Mouse (Mus musculus): ENCODE measurements around the gene Gm5414.

Gm5414 gene

DNA sequence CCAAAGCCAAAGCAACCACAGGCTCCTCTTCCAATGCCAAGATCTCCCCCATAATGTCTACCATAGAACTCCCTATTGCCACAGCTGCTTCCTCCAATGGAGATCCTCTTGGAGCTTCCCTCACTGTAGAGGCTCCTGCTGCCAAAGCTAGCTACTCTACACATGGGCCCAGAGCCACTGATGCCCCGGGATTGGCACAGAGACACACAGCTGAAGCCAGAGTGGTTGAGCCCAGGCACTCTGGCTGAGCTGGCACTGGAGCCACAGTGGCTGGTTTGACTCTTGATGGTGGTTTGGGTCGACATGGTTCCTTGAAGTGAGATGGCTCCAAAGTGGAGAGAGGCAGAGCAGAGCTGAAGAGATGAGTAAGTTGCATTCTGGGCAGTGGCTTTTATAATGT, at the start of gene Gm5414:
Gene Gm5414 (minus strand): TSS at position 305 of the 400 bp plus-strand sequence.
- no peak for DNase-seq (ENCODE audit: low spot score)

DNA sequence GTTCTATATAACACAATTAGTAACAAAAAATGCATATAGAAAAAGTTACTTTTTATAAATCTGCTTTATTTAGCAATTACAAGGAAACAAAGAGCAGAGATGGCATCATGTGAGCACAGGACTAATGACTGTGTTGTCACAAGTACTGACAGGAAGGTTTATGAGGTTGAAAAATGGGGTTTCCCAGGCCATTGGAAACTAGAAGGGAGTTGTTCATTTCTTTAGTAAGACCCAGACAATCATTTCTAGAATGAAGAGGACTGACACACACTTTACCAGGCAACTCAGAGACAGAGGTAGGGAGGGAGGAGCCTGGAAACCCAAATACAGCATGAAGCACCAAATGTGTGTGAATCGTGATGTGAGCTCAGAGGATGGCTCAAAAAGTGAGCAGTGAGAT, 48.0 kb upstream of the Gm5414 start:
- no peak for DNase-seq (ENCODE audit: low spot score)

GRCm38 (mm10) chr15:101652736-101653265, 24.8 kb upstream of the Gm5414 start:
- DNase-seq (ENCODE audit: low spot score), result no peak

DNA sequence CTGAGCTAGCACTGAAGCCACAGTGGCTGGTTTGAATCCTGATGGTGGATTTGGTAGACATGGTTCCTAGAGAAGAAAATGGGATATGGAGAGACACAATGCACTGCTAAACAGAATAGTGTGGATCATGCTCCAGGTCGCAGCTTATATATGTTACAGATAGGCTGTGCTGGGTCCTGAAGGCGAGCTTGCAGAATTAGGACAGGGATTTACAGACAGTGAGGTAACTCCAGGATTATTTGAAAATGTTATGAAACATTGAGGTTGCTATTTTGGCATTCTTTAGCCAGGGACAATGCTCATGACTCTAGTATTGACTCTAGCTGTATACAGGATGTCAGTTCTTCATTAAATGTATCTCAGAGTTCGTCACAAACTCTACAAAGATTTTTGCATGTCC, 19.3 kb upstream of the Gm5414 start, which contains the start of gene Gm5478:
Gene Gm5478 (minus strand): TSS at position 101 of the 400 bp plus-strand sequence.
- DNase-seq (ENCODE audit: low spot score), result no peak

DNA sequence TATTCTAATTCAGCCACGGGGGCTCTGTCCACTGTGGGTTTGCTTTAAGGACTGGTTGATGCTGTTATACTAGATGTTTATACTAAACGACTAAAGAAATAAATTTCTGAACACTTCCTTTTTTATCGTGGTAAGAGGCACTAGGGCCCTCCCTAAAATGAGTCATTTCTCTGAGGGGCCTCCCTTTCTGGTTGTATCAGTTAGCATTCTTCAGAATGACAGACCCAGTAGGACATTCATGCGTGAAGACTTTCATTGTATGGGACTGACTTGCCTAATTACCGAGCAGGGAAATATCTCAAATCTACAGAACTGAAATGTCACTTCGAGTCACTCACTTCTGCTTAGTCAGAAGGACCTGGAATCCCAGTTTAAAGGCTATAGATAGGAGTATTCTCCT, 28.9 kb downstream of the Gm5414 start:
- DNase-seq (ENCODE audit: low spot score), result no peak

DNA sequence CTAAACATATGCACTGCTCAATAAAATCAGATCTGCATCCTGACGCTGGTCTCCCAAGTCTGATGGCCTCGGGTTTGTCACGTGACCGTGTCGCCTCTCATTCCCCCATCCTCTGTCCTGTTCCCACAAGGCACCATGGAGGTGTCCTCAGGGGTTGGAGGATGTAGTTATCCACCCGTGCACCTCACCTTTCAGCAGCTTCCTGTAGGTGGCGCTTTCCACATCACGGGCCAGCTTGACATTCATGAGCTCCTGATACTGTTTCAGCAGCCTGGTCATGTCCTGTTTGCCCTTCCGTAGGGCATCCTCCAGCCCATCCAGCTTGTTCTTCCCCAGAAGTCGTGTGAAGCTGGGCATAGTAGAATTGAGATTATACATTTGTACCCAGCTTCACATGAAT, 39.8 kb downstream of the Gm5414 start:
- no peak for DNase-seq (ENCODE audit: low spot score)

DNA sequence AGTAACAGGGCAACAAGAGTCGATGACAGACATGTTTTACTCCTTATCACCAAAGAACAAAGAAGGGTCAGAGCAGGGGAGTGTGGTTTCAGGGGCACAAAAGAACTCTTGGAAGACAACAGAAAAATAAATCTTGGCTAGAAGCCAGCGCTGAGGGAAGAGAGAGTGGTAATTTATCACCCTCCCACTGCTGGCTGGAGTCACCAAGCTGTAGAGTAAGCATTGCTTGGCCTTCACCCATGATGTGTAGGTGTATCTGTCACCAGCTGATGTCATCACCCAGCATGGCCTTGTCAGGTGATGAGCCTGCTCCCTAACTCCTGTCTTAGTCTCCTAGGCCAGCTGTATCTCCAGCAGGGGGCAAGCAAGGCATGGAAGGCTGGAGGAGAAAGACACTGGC, 43.5 kb downstream of the Gm5414 start:
- no peak for DNase-seq (ENCODE audit: low spot score)

GRCm38 (mm10) chr15:101583211-101583965, 44.6 kb downstream of the Gm5414 start:
- no peak for DNase-seq (ENCODE audit: low spot score)

DNA sequence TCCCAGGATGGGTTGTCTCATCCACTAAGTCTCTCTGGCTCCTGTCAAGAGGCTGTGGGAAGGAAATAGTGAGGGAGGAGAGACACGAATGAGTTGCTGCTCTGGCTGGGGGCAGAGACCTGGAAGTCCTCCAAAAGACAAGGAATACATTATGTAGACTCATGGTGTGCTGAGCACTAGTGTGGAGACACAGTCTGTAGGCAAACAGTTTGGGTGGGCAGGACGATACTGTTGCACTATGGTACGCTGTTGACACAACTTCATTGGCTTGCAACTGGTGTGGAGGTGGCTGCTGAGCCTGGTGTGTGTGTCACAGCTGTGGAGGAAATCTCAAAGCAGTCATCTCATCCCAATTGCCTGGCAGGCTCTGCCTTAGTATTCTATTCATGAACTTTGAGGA, 46.3 kb downstream of the Gm5414 start:
- DNase-seq (ENCODE audit: low spot score), result no peak

DNA sequence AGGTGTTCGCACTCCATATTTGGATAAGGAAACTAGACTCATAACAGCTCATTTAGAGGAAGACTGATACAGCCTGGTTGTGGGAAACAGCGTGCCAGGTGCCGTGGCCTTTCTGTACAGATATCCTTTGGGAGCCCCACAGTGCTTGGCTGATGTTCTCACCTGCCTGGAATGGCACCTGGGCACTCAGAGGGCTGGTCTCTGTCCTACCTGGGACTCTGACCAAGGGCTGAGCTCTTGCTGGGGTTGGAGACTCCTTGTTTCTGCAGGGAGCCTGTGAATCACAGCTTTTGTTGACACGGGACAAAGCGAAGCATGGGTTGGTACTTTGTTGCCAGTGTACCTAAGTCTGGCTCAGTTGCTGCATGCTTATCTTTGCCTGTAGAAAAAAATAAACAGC, 52.5 kb downstream of the Gm5414 start:
- no peak for DNase-seq (ENCODE audit: low spot score)
